Mouse (Mus musculus): ENCODE results near the gene Ciz1. TPM values are rescaled to one million over a fixed set of nuclear protein-coding genes. Genes with fewer than 3 reads are reported as not detected.

The Ciz1 gene
- polyA plus RNA-seq, 1 experiment = 275 TPM

DNA sequence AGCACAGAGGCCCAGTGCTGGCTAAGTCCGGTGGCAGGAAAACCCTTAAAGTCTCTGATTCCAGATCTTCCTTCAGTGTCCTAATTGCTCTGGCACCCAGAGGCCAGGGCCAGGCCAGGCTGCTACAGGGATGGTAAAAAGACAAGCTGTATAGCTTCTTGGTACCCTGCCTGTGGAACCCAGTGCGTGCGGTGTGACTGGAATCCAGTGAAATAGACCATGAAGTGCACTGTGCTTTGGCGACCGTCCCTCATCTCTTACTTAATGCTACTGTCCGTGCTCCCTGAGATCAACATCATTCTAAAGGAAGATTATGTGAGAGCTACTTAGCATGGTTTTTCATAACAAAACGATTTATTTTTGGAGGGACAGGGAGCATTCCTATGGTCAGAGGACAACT, 59.3 kb downstream of the Ciz1 start:
- TF ChIP-seq CTCF (IDR thresholded peaks at IDR 0.05; ENCODE audit: extremely low read depth, insufficient read length, insufficient replicate concordance, low read depth, low read length) (no peak), POLR2A (IDR thresholded peaks at IDR 0.05; ENCODE audit: low read depth, low read length) (no peak)
- H3K36me3 ChIP-seq (ENCODE audit: control insufficient read depth, insufficient read depth, low read length) = peaks cover 24% of the 10 kb centered on the region
- 79% methylated on average over 7 of the region's 7 CpGs for WGBS

DNA sequence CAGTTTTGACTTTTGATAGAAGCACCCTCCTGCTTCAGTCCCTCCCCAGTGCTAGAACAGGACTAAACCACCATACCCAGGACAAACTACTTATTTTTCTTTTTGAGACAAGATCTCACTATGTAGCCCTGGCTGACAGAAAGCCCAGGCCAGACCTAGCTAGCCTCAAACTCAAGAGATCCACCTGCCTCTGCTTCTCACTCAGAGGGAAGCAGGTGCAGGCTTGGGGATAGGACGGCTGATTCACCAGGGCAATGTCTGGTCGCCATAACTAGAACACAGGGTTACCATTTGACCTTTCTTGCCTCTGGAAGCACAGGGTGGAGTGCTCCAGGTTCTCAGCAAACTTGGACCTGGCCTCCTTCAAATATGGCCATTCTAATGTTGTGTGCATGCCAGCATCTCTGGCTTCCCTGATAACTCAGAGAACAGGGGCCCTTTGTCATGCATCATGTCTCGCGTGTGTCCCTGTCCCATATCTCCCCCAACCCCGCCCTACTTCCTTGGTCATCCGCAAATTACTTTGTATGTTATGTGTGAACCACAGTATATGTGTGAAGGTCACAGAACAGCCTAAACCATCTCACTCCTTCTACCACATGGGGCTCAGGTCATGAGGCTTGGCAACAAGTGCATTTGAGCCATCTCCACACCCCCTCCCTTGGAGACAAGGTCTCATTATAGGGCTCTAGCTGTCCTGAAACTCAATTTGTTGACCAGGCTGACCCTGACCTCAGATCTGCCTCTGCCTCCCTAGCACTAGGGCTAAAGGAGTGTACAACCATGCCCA, 60.8 kb downstream of the Ciz1 start:
- no peak overlapping the region for H3K27ac ChIP-seq (ENCODE audit: insufficient read depth, low read depth, low read length)
- 69% methylated on average over 6 of the region's 6 CpGs for WGBS
- no peak for TF ChIP-seq CTCF (IDR thresholded peaks at IDR 0.05; ENCODE audit: extremely low read depth, insufficient read length, insufficient replicate concordance, low read depth, low read length)
- no peak for TF ChIP-seq POLR2A (IDR thresholded peaks at IDR 0.05; ENCODE audit: low read depth, low read length)

More for the DNA sequence above, 59.3 kb downstream of the Ciz1 start:
- no peak overlapping the region for H3K27ac ChIP-seq (ENCODE audit: insufficient read depth, low read depth, low read length)
- no peak overlapping the region for H3K4me3 ChIP-seq (ENCODE audit: low read depth, low read length)
- H3K4me1 ChIP-seq (ENCODE audit: control insufficient read depth, insufficient read depth, insufficient read length, low read length) = peaks cover 12% of the 10 kb centered on the region
- no peaks in the 10 kb centered on the region for H3K27me3 ChIP-seq (ENCODE audit: control insufficient read depth, insufficient read depth, low read length)

DNA sequence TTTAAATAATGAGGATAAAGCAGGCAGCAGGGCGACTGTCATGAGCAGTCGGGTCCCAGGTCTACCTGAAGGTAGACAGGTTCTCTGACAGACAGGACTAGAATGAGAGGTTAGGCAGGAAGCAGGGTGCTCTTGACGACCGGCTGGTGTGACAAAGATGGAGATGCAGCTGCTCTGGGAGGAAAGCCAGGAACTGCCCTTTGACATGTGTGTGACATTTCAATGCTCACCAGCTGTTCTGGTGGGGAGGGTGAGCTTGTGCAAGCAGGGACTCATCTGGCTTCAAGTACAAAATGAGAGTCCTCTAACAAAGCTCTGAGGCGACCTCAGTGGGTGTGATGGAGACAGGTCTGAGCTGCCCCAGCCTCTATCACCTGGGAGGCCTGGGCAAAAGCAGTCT, 61.8 kb downstream of the Ciz1 start:
- H3K36me3 ChIP-seq (ENCODE audit: control insufficient read depth, insufficient read depth, low read length) = peaks cover 48% of the 10 kb centered on the region
- TF ChIP-seq POLR2A (IDR thresholded peaks at IDR 0.05; ENCODE audit: low read depth, low read length) (no peak), CTCF (IDR thresholded peaks at IDR 0.05; ENCODE audit: extremely low read depth, insufficient read length, insufficient replicate concordance, low read depth, low read length) (no peak)
- H3K4me1 ChIP-seq (ENCODE audit: control insufficient read depth, insufficient read depth, insufficient read length, low read length) = peaks cover 6% of the 10 kb centered on the region
- no peak overlapping the region for H3K27ac ChIP-seq (ENCODE audit: insufficient read depth, low read depth, low read length)
- no peak overlapping the region for H3K4me3 ChIP-seq (ENCODE audit: low read depth, low read length)
- WGBS = 56% methylated on average over 5 of the region's 5 CpGs
- H3K27me3 ChIP-seq (ENCODE audit: control insufficient read depth, insufficient read depth, low read length) = no peaks in the 10 kb centered on the region

More for the DNA sequence above, 60.8 kb downstream of the Ciz1 start:
- no peaks in the 10 kb centered on the region for H3K27me3 ChIP-seq (ENCODE audit: control insufficient read depth, insufficient read depth, low read length)
- peaks cover 38% of the 10 kb centered on the region for H3K36me3 ChIP-seq (ENCODE audit: control insufficient read depth, insufficient read depth, low read length)
- H3K4me1 ChIP-seq (ENCODE audit: control insufficient read depth, insufficient read depth, insufficient read length, low read length) = peaks cover 12% of the 10 kb centered on the region
- H3K4me3 ChIP-seq (ENCODE audit: low read depth, low read length) = no peak overlapping the region

DNA sequence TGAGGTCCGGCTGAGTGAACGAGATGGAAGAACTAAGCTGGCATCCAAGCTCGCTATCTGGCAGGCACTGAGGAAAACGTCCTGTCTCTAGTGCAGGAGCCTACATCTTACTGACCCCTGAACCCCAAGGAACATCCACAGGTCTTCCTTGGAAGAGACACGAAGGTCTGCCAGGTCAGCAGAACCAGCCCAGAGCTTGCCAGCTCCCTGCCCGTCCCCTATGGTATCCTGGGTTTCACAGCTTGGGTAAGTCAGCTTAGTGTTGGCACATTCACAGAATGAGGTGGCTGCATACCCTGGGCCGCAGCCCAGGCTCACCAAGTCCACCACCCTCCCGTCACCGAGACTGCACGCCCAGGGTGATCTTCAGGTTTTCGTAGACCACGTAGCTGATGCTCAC, 63.7 kb downstream of the Ciz1 start:
- Histone ChIP-seq H3K27me3 (ENCODE audit: control insufficient read depth, insufficient read depth, low read length) (no peaks in the 10 kb centered on the region), H3K27ac (ENCODE audit: insufficient read depth, low read depth, low read length) (no peak overlapping the region), H3K4me3 (ENCODE audit: low read depth, low read length) (no peak overlapping the region), H3K36me3 (ENCODE audit: control insufficient read depth, insufficient read depth, low read length) (peaks cover 66% of the 10 kb centered on the region), H3K4me1 (ENCODE audit: control insufficient read depth, insufficient read depth, insufficient read length, low read length) (peaks cover 3% of the 10 kb centered on the region; the same call in 1 of the 2 replicates)
- WGBS = 92% methylated on average over 12 of the region's 12 CpGs
- TF ChIP-seq CTCF (IDR thresholded peaks at IDR 0.05; ENCODE audit: extremely low read depth, insufficient read length, insufficient replicate concordance, low read depth, low read length) (no peak), POLR2A (IDR thresholded peaks at IDR 0.05; ENCODE audit: low read depth, low read length) (no peak)

DNA sequence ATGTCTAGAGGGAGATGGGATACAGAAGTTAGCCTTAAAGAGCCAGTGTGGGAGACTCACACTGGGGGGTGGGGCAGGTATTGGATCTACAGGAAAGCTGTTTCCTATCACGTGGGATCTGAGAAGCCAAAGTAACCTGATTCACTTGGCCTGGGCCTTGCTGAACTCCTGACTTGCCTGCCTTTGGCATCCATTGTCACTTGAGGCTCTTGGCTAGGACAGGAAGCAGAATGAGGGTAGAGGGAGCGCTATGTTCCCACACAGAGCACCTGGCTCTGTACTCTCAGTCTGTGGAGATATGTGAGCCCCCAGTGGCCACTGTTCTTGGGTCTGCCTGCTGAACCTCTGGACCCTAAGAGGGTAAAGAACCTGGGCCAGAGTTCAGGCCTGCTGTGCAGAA, 64.4 kb downstream of the Ciz1 start:
- H3K27me3 ChIP-seq (ENCODE audit: control insufficient read depth, insufficient read depth, low read length) = no peaks in the 10 kb centered on the region
- WGBS = 86% methylated on average over 2 of the region's 2 CpGs
- H3K4me1 ChIP-seq (ENCODE audit: control insufficient read depth, insufficient read depth, insufficient read length, low read length) = peaks cover 3% of the 10 kb centered on the region; the same call in 1 of the 2 replicates
- no peak overlapping the region for H3K27ac ChIP-seq (ENCODE audit: insufficient read depth, low read depth, low read length)
- H3K36me3 ChIP-seq (ENCODE audit: control insufficient read depth, insufficient read depth, low read length) = peaks cover 69% of the 10 kb centered on the region
- H3K4me3 ChIP-seq (ENCODE audit: low read depth, low read length) = no peak overlapping the region
- TF ChIP-seq CTCF (IDR thresholded peaks at IDR 0.05; ENCODE audit: extremely low read depth, insufficient read length, insufficient replicate concordance, low read depth, low read length) (no peak), POLR2A (IDR thresholded peaks at IDR 0.05; ENCODE audit: low read depth, low read length) (no peak)

DNA sequence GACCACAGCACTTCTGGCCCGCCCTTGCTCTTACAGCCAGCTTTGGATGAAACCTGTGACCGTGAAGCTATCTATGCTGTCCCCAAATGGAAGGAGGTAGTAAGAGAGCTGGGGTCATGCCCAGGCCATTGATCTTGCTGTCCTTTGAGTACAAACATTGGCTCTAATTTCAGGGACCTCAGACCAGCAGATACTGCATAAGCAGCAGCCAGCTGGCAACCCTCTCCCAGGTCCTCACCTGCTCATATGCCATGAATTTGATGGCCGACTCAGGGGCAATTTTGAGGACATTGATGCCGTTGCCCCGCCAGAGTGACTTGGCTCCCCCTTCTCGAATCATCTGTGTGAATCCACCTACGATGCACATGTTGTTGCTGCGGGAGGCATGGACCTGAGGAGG, 65.4 kb downstream of the Ciz1 start:
- TF ChIP-seq POLR2A (IDR thresholded peaks at IDR 0.05; ENCODE audit: low read depth, low read length) (no peak), CTCF (IDR thresholded peaks at IDR 0.05; ENCODE audit: extremely low read depth, insufficient read length, insufficient replicate concordance, low read depth, low read length) (no peak)
- WGBS = 89% methylated on average over 8 of the region's 8 CpGs
- Histone ChIP-seq H3K27ac (ENCODE audit: insufficient read depth, low read depth, low read length) (no peak overlapping the region), H3K4me1 (ENCODE audit: control insufficient read depth, insufficient read depth, insufficient read length, low read length) (peaks cover 9% of the 10 kb centered on the region), H3K36me3 (ENCODE audit: control insufficient read depth, insufficient read depth, low read length) (peaks cover 69% of the 10 kb centered on the region), H3K4me3 (ENCODE audit: low read depth, low read length) (no peak overlapping the region), H3K27me3 (ENCODE audit: control insufficient read depth, insufficient read depth, low read length) (no peaks in the 10 kb centered on the region)

DNA sequence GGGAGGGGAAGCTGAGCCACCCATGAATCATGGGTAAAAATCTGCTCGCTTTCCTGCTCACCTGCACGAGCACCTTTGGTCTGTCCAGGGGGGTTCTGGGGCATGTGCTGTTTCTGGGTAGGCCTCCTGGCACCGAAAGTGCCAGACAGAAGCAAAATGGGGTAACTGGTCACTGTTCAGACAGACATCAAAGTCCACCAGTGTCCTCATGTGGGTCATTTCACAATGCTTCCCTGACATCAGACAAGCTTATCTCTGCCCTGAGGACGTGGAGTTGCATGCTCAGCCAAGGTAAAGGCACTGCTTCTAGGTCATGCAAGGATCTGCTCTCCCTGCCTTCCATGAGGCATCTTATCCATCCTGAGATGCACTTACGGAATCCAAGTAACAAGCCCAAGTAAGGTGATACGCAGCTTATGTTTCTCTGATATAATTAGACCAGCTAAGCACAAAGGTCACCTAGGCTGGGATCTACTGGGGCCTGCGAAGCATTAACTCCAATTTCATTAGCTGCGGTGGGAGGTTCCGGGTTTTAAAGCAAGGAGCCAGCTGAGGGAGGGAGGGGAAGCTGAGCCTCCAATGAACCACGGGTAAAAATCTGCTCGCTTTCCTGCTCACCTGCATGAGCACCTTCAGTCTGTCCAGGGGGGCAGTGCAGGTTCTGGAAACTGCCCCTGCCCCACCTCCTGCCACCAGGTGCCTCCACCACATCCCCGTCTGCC, 66.5 kb downstream of the Ciz1 start:
- Histone ChIP-seq H3K4me1 (ENCODE audit: control insufficient read depth, insufficient read depth, insufficient read length, low read length) (peaks cover 15% of the 10 kb centered on the region), H3K27me3 (ENCODE audit: control insufficient read depth, insufficient read depth, low read length) (no peaks in the 10 kb centered on the region), H3K36me3 (ENCODE audit: control insufficient read depth, insufficient read depth, low read length) (peaks cover 69% of the 10 kb centered on the region), H3K4me3 (ENCODE audit: low read depth, low read length) (no peak overlapping the region), H3K27ac (ENCODE audit: insufficient read depth, low read depth, low read length) (peak overlapping the region; percentile 33)
- 48% methylated on average over 12 of the region's 12 CpGs for WGBS
- TF ChIP-seq POLR2A (IDR thresholded peaks at IDR 0.05; ENCODE audit: low read depth, low read length) = no peak
- TF ChIP-seq CTCF (IDR thresholded peaks at IDR 0.05; ENCODE audit: extremely low read depth, insufficient read length, insufficient replicate concordance, low read depth, low read length) = no peak
